Mouse (Mus musculus): Measurements from ENCODE around the gene Nfkb1.

The Nfkb1 gene

GRCm38 (mm10) chr3:135547298-135547697 lies 144.0 kb downstream of the Nfkb1 start:
- DNase-seq (ENCODE audit: low spot score in 2 of 2) = no peak

GRCm38 (mm10) chr3:135546212-135546923 lies 145.0 kb downstream of the Nfkb1 start:
- DNase-seq (ENCODE audit: low spot score in 2 of 2) = no peak
